Mouse (Mus musculus) CH12.LX (cell line): ENCODE measurements around the gene Isyna1. TPM values are rescaled to one million over a fixed set of nuclear protein-coding genes. Genes with fewer than 3 reads are reported as not detected.

Source experiments
- DNase-seq: peaks from one replicate; pipeline ENCODE4 v3.0.0-alpha.2; 2013; ENCODE audit errors: extremely low read depth
- H3K27ac ChIP-seq: 2 replicates; pipeline ENCODE4 v1.5.1; 2012; ENCODE audit warnings: low read depth, mild to moderate bottlenecking, control low read depth, moderate library complexity; ENCODE audit not compliant: insufficient read depth
- H3K27me3 ChIP-seq: replicated peaks from 2 replicates; pipeline ENCODE3; 2012; ENCODE audit warnings: inconsistent platforms
- H3K36me3 ChIP-seq, 2 experiments: replicated peaks in 1 of 2; 2 replicates each; pipeline versions ENCODE3 to v1.6.1; 2012; ENCODE audit warnings: inconsistent platforms in 1 of 2, low read length in 1 of 2, mild to moderate bottlenecking in 1 of 2, mixed read lengths in 1 of 2, moderate library complexity in 1 of 2; ENCODE audit not compliant: control insufficient read depth in 1 of 2, insufficient read depth in 1 of 2
- H3K4me1 ChIP-seq, 2 experiments: 2 replicates each; pipeline ENCODE4 v1.6.1; 2012; ENCODE audit warnings: inconsistent platforms in 1 of 2, moderate library complexity in 1 of 2; ENCODE audit not compliant: insufficient read depth in 2 of 2, control insufficient read depth in 1 of 2
- H3K4me2 ChIP-seq: 2 replicates; pipeline ENCODE4 v1.6.1; 2012; ENCODE audit warnings: low read depth, mild to moderate bottlenecking, control low read depth; ENCODE audit not compliant: poor library complexity, insufficient read depth, severe bottlenecking
- H3K4me3 ChIP-seq, 3 experiments: fragments of 150-350 bp in 1 of 3; sonication (generic) in 1 of 3; replicated peaks in 1 of 3; 2 replicates each; pipeline versions ENCODE3 to v1.5.1; 2011 to 2012; ENCODE audit warnings: low read depth in 2 of 3, low read length in 2 of 3, mild to moderate bottlenecking in 2 of 3, moderate library complexity in 2 of 3, control low read depth in 1 of 3, improper control_type of control experiment in 1 of 3, inconsistent platforms in 1 of 3, mixed read lengths in 1 of 3; ENCODE audit not compliant: poor library complexity in 1 of 3
- H3K79me2 ChIP-seq: replicated peaks from 2 replicates; pipeline ENCODE4 v1.6.1; 2012; ENCODE audit warnings: mild to moderate bottlenecking, moderate library complexity; ENCODE audit not compliant: control insufficient read depth, poor library complexity, insufficient read depth, severe bottlenecking; ENCODE audit errors: extremely low read depth
- H3K9ac ChIP-seq: 2 replicates; pipeline ENCODE4 v1.6.1; 2012; ENCODE audit warnings: low read depth, mild to moderate bottlenecking, control low read depth, moderate library complexity; ENCODE audit not compliant: insufficient read depth
- H3K9me3 ChIP-seq: replicated peaks from 2 replicates; pipeline ENCODE3; 2012; ENCODE audit warnings: low read length, inconsistent platforms, mixed read lengths
- CHD2 ChIP-seq: IDR thresholded peaks from 2 replicates; pipeline ENCODE4 v1.6.1; 2011; ENCODE audit warnings: low read length, improper control_type of control experiment
- E2F4 ChIP-seq: IDR thresholded peaks from 2 replicates; pipeline ENCODE4 v1.6.1; 2011; ENCODE audit warnings: low read depth, low read length, improper control_type of control experiment; ENCODE audit not compliant: insufficient replicate concordance
- ELF1 ChIP-seq: IDR thresholded peaks from 2 replicates; pipeline ENCODE4 v1.6.1; 2014; ENCODE audit warnings: low read depth, mild to moderate bottlenecking, inconsistent platforms, low read length, improper control_type of control experiment
- ETS1 ChIP-seq: conservative IDR thresholded peaks from 2 replicates; pipeline ENCODE4 v1.6.1; 2012; ENCODE audit warnings: low read depth, mild to moderate bottlenecking, inconsistent platforms, low read length, improper control_type of control experiment, moderate library complexity
- IRF4 ChIP-seq: IDR thresholded peaks from 2 replicates; pipeline ENCODE4 v1.6.1; 2014; ENCODE audit warnings: low read depth, mild to moderate bottlenecking, inconsistent platforms, low read length, improper control_type of control experiment
- JUN ChIP-seq: IDR thresholded peaks from 2 replicates; pipeline ENCODE4 v1.6.1; 2011; ENCODE audit warnings: low read depth, mild to moderate bottlenecking, low read length, improper control_type of control experiment, moderate library complexity; ENCODE audit not compliant: insufficient read depth
- MAX ChIP-seq: IDR thresholded peaks from 2 replicates; pipeline ENCODE4 v1.6.1; 2011; ENCODE audit warnings: low read length, improper control_type of control experiment
- MAZ ChIP-seq: IDR thresholded peaks from 2 replicates; pipeline ENCODE4 v1.6.1; 2012; ENCODE audit warnings: low read depth, mild to moderate bottlenecking, inconsistent platforms, low read length, improper control_type of control experiment, moderate library complexity
- MEF2A ChIP-seq: IDR thresholded peaks from 2 replicates; pipeline ENCODE4 v1.6.1; 2014; ENCODE audit warnings: low read depth, mild to moderate bottlenecking, inconsistent platforms, low read length, improper control_type of control experiment, borderline replicate concordance
- MXI1 ChIP-seq: IDR thresholded peaks from 2 replicates; pipeline ENCODE4 v1.6.1; 2011; ENCODE audit warnings: mild to moderate bottlenecking, low read depth, low read length, improper control_type of control experiment
- MYC ChIP-seq: IDR thresholded peaks from 2 replicates; pipeline ENCODE4 v1.6.1; 2011; ENCODE audit warnings: low read depth, mild to moderate bottlenecking, improper control_type of control experiment, low read length
- NELFE ChIP-seq: IDR thresholded peaks from 2 replicates; pipeline ENCODE4 v1.6.1; 2011; ENCODE audit warnings: low read depth, low read length, improper control_type of control experiment
- NRF1 ChIP-seq: IDR thresholded peaks from 2 replicates; pipeline ENCODE4 v1.6.1; 2014; ENCODE audit warnings: low read depth, mild to moderate bottlenecking, inconsistent platforms, low read length, improper control_type of control experiment, moderate library complexity
- POLR2A ChIP-seq: IDR thresholded peaks from 2 replicates; pipeline ENCODE4 v1.6.1; 2011; ENCODE audit warnings: low read depth, mild to moderate bottlenecking, improper control_type of control experiment, low read length
- RAD21 ChIP-seq: IDR thresholded peaks from 2 replicates; pipeline ENCODE4 v1.6.1; 2011; ENCODE audit warnings: low read depth, mild to moderate bottlenecking, low read length, improper control_type of control experiment, moderate library complexity
- SIN3A ChIP-seq: IDR thresholded peaks from 2 replicates; pipeline ENCODE4 v1.6.1; 2012; ENCODE audit warnings: low read length, improper control_type of control experiment, inconsistent platforms
- SMC3 ChIP-seq: IDR thresholded peaks from 2 replicates; pipeline ENCODE4 v1.6.1; 2011; ENCODE audit warnings: low read depth, low read length, improper control_type of control experiment
- TCF12 ChIP-seq: IDR thresholded peaks from 2 replicates; pipeline ENCODE4 v1.6.1; 2014; ENCODE audit warnings: low read depth, mild to moderate bottlenecking, inconsistent platforms, low read length, improper control_type of control experiment
- ZC3H11A ChIP-seq: IDR thresholded peaks from 2 replicates; pipeline ENCODE4 v1.6.1; 2012; ENCODE audit warnings: low read depth, mild to moderate bottlenecking, inconsistent platforms, low read length, improper control_type of control experiment
- dilution Hi-C: fragments of 300-500 bp; cut with MboI; formaldehyde crosslinking; loops from 2 replicates; pipeline ENCODE4 v1.14.3; 2020; ENCODE audit warnings: low sequenced_read_pairs; ENCODE audit not compliant: extremely low pct_unique_long_range_greater_than_20kb, extremely low pct_ligation_motif_present
- in situ Hi-C: fragments of 300-500 bp; cut with MboI; formaldehyde crosslinking; loops from 3 replicates; pipeline ENCODE4 v1.14.3; 2019; ENCODE audit warnings: low sequenced_read_pairs, low pct_ligation_motif_present, low pct_unique_long_range_greater_than_20kb, mixed read lengths
- polyA plus RNA-seq: library from polyadenylated mRNA; unstranded; fragments of >175 nt; gene quantifications from 2 replicates; pipeline ENCODE4 v1.2.1, GENCODE M21; 2012; ENCODE audit warnings: low read depth; ENCODE audit not compliant: insufficient read length
- total RNA-seq, 2 experiments: library from RNA; depleted of rRNA; stranded (reverse); fragments of 300-350 nt in 1 of 2; fragments of >200 nt in 1 of 2; gene quantifications; 2 replicates each; pipeline ENCODE4 v1.2.3; 2012 to 2014

The Isyna1 gene
- total and polyA plus RNA-seq, 3 experiments: 99.9 to 163 (median 141) TPM

DNA sequence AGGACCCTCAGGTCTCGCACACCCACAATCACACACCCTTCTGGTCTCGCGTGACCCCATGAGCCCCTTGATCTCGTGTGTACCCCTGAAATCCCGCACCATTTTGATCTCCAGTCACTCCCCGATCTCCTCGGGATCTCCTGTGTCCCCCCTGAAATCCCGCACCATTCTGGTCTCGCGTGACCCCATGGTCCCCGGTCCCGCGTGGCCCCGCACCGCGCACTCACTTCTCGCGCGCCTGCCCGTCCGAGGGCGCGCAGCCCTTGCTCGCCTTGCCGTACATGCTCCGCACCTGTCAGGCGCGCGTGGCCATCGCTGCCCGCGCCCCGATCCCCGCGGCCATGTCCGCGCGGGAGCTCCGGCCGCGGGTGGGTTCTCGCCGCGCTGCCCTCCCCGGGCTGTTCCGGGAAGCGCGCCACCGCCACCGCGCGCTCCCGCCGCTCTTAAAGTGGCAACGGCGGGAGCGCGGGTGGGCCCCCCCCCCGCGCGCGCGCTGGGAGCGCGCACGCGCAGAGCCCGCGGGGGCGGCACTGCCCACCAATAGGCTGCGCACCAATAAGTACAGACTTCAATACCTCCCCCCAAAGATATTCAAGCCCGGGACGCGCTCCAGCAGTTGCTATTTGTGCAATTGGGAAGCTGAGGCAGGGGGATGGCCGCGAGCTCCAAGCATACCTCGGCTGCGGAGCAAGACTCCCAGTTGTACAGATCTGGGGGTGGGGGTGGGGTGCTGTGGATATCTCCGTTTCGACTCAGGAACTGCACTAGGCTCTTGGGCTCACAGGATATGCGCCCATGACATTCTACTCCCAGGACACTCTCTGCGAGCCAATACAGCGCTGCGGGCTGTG lies 13.9 kb downstream of the Isyna1 start:
- DNase-seq: peak; percentile 62
- peak overlapping the region; percentile 29; the same call in 1 of the 2 replicates for H3K27ac ChIP-seq
- H3K4me3 ChIP-seq: peak overlapping the region; percentile 77 to 94 (median 79)
- no peaks in the 10 kb centered on the region for H3K9me3 ChIP-seq
- peaks cover 9% of the 10 kb centered on the region; the same call in 1 of the 2 replicates for H3K79me2 ChIP-seq
- in situ Hi-C loops: loop anchor here (10.0 kb wide), 1 partner anchor 63 kb away; no protein-coding TSS in a partner anchor
- TF ChIP-seq MAZ: peak; percentile 62; the same call in 1 of the 2 replicates
- TF ChIP-seq MEF2A: 0 out of 2 replicates have a peak, but pooled peaks have one; percentile 11
- TF ChIP-seq NELFE: peak; percentile 62
- peak; percentile 59 for TF ChIP-seq MAX
- peak; percentile 60 for TF ChIP-seq TCF12
- no peak for TF ChIP-seq ZC3H11A
- 0 out of 2 replicates have a peak, but pooled peaks have one; percentile 48 for TF ChIP-seq MXI1
- TF ChIP-seq POLR2A: peak; percentile 56; the same call in 1 of the 2 replicates
- no peak for TF ChIP-seq JUN
- TF ChIP-seq CHD2: no peak; the same call in 1 of the 2 replicates
- no peak for TF ChIP-seq E2F4
- peak; percentile 30; the same call in 1 of the 2 replicates for TF ChIP-seq MYC
- no peak for TF ChIP-seq SMC3
- no peak for TF ChIP-seq ETS1
- TF ChIP-seq ELF1: peak; percentile 78
- TF ChIP-seq IRF4: 0 out of 2 replicates have a peak, but pooled peaks have one; percentile 5
- TF ChIP-seq RAD21: no peak
- peak; percentile 83 for TF ChIP-seq NRF1
- TF ChIP-seq SIN3A: peak; percentile 62
- H3K4me2 ChIP-seq: peak overlapping the region; percentile 84
- peaks cover 22 to 49% of the 10 kb centered on the region in 2 experiments for H3K4me1 ChIP-seq
- peaks cover 3 to 26% of the 10 kb centered on the region in 2 experiments for H3K36me3 ChIP-seq
- H3K9ac ChIP-seq: peak overlapping the region; percentile 81
- dilution Hi-C loops: no loop called here
- no peaks in the 10 kb centered on the region for H3K27me3 ChIP-seq
